Comparison of ENCODE assay signal across 8 mouse cellular contexts in the genomic region with DNA sequence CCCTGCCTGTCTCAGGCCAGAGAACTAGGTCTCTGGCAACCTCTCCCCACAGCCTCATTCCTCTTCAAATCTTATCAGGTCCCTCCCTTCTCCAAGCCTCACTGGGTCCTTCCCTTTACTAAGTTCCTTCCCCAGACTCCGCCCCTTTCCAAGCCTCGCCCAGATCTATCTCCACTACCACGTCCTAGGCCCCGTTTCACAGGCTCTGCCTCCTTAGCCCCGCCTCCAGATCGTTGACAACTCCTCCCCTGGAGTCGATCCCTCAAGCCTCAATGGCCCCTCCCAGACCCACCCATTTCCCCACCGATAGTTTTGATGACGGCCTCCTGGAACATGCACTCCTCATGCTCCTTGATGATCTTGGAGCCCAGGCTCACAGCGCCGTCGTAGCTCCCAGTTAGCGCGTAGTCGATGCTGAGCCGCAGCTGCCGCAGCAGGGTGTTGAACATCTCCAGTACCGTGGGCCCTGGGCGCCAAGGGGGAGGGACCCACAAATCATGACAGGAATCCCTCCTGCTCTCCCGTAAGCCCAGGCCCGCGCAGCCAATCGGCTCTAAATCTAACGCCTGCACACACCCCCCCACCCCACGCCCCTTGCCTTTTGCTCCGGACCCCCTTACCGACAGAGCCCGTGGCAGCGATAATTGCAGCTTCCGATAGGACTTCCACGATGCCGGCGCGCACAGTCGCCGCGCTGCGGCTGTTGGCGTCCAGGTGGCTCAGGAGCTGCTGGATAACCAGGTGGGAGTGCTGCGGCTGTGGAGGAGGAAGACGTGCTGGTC. TPM values are rescaled to one million over a fixed set of nuclear protein-coding genes. Genes with fewer than 3 reads are reported as not detected.
DNase-seq lines count a peak whose midpoint lies in the region; TF ChIP-seq lines count a peak whose summit lies in the region.

No protein-coding gene starts in this region.

- no peaks in the 10 kb centered on the region for H3K4me1 ChIP-seq in cortical plate, adult 2 months (ENCODE audit: control insufficient read depth, insufficient read depth, low read length)

- intact Hi-C loops in left cerebral cortex, adult 2 months (cut with DNase I), result no loop called here

- H3K4me3 ChIP-seq in cortical plate, adult 2 months (ENCODE audit: insufficient read depth, low read length), result peak overlapping the region; percentile 39
- peak overlapping the region; percentile 46 for H3K4me3 ChIP-seq in left cerebral cortex, adult 2 months
- peak overlapping the region; percentile 30 for H3K4me3 ChIP-seq in macrophage (ENCODE audit: inconsistent target)

- WGBS in macrophage (ENCODE audit: missing documents), result under 1% methylated on average over 40 of the region's 41 CpGs

- H3K79me2 ChIP-seq in macrophage (ENCODE audit: inconsistent target), result no peaks in the 10 kb centered on the region

- H3K27ac ChIP-seq in cortical plate, adult 2 months (ENCODE audit: insufficient read depth, low read length), result no peak overlapping the region; the same call in 1 of the 2 replicates
- peak overlapping the region; percentile 89 for H3K27ac ChIP-seq in left cerebral cortex, adult 2 months
- H3K27ac ChIP-seq in macrophage, result no peak overlapping the region

- no peaks in the 10 kb centered on the region for H3K36me3 ChIP-seq in macrophage (ENCODE audit: inconsistent target)

- peak; percentile 28; the same call in 1 of the 2 replicates for TF ChIP-seq POLR2A in cortical plate, adult 2 months (IDR thresholded peaks at IDR 0.05; ENCODE audit: extremely low read depth, insufficient read depth, low read length)

- peak; percentile 89 to 94 for DNase-seq in adrenal gland, adult (ENCODE audit: inconsistent age in 2 of 2, low spot score in 1 of 2)
- peak; percentile 75 to 79 for DNase-seq in gastrocnemius, adult 8-10 months (ENCODE audit: low spot score in 2 of 2)
- DNase-seq in hindlimb bud, embryonic 11.5 days (ENCODE audit: extremely low spot score, low read depth, low spot score), result peak; percentile 57
- peak; percentile 73 for DNase-seq in left cerebral cortex, adult 2 months (ENCODE audit: extremely low spot score in 1 of 2, low spot score in 2 of 2)
- DNase-seq in right cerebral cortex, adult 18-20 months, result peak; percentile 85
- DNase-seq in yolk sac, embryonic 10.5 days (ENCODE audit: low spot score), result peak; percentile 90

- no peak for TF ChIP-seq CTCF in cortical plate, adult 2 months (IDR thresholded peaks at IDR 0.05; ENCODE audit: extremely low read depth, insufficient read depth, low read length)
- TF ChIP-seq CTCF in left cerebral cortex, adult 2 months (IDR thresholded peaks at IDR 0.05), result no peak

RNA-seq across cellular contexts. Expression of a gene that starts 26.8 kb away (rescaled TPM):
- 4.2 and 4.5 TPM in 2 replicates for polyA plus RNA-seq in cortical plate, adult 2 months (2012; rRNA removed)
- total RNA-seq in gastrocnemius, adult 8-10 months (2022), result under 1 TPM in 1 of 4 experiments, not detected in 3; 0.24 TPM
- 1 to 10 TPM; 1.6 to 2.8 TPM for total RNA-seq in left cerebral cortex, adult 2 months (2021)
- under 1 TPM in 3 of 26 experiments, not detected in 23; 0.67 to 0.91 (median 0.90) TPM for total RNA-seq in macrophage (2018; cell fraction: chromatin; rRNA removed)
- total RNA-seq in macrophage (2018; cell fraction: cytosol; rRNA removed), result under 1 TPM in 14 of 26 experiments, not detected in 12; 0.12 to 0.47 (median 0.23) TPM
- total RNA-seq in macrophage (2018; cell fraction: nucleus; rRNA removed), result 1 to 10 TPM in 2 of 26 experiments, under 1 TPM in 9, not detected in 15; 0.76 to 1.6 (median 0.87) TPM
- 0.37 TPM in 1 of 3 replicates, not detected in the others for polyA plus RNA-seq in macrophage (2018)

RNA-seq across cellular contexts. Expression of a gene that starts 57.2 kb away (rescaled TPM):
- 70.3 and 74.8 TPM in 2 replicates for polyA plus RNA-seq in cortical plate, adult 2 months (2012; rRNA removed)
- 1 to 10 TPM; 2.0 to 5.9 (median 3.4) TPM for total RNA-seq in gastrocnemius, adult 8-10 months (2022)
- total RNA-seq in left cerebral cortex, adult 2 months (2021), result 100 to 1,000 TPM; 104 to 114 TPM
- total RNA-seq in macrophage (2018; cell fraction: chromatin; rRNA removed), result 10 to 100 TPM in 2 of 26 experiments, 1 to 10 TPM in 16, under 1 TPM in 8; 0.34 to 12.4 (median 1.3) TPM
- 1 to 10 TPM in 11 of 26 experiments, under 1 TPM in 15; 0.33 to 1.9 (median 0.68) TPM for total RNA-seq in macrophage (2018; cell fraction: cytosol; rRNA removed)
- 1 to 10 TPM in 16 of 26 experiments, under 1 TPM in 10; 0.29 to 6.8 (median 1.2) TPM for total RNA-seq in macrophage (2018; cell fraction: nucleus; rRNA removed)
- 0.47 to 2.4 TPM (median 0.92 TPM) in 3 replicates for polyA plus RNA-seq in macrophage (2018)

Comparison
In these comparisons a context has a peak if more than half of its experiments do, and no peak if none do; other contexts are left out.
1. RNA of a gene that starts 57.2 kb away (total RNA-seq): 104 to 114 TPM in left cerebral cortex, adult 2 months; 2.0 to 5.9 TPM in gastrocnemius, adult 8-10 months; every median in the first group is over 10 times any median in the second.
2. Peak in every context shown above with its lines, with median percentiles within 50 percentile points of each other: DNase-seq and H3K4me3 ChIP-seq.